ENCODE assay signal across 9 mouse cellular contexts in the genomic region with DNA sequence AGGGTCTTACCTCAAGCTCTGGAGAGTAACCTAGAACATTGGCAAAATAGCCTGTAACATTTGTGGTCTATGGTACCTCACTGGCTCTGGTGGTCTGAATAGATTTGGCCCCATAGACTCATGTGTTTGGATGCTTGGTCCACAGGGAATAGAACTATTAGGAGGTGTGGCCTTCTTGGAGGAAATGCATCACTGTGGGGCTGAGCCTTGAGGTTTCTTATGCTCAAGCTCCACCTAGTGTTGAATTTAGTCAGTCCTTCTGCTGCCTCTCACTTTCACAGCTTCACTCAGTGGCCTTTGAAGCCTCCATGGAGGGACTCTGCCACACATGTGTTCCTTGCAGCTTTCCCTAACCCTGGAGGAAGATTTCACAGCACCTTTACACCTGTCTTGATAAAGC.
A peak's percentile ranks its signal among the peaks of the same experiment; 100 is the strongest.
DNase-seq lines count a peak whose midpoint lies in the region; ATAC-seq and TF ChIP-seq lines count a peak whose summit lies in the region.
"Had no signal": no experiment of that assay in that cellular context is flagged by ENCODE, and none has a peak within 500 bp of the region (broad histone marks: within the 10 kb centered on the region; RNA-seq: fewer than 3 reads in every experiment).

No protein-coding gene starts in this region.

- no peak for TF ChIP-seq CTCF in lung, adult 2 months (IDR thresholded peaks at IDR 0.05; ENCODE audit: insufficient read depth, low read length)

- H3K4me1 ChIP-seq in lung, embryonic 15.5 days, result no peaks in the 10 kb centered on the region
- no peaks in the 10 kb centered on the region for H3K4me1 ChIP-seq in lung, adult 2 months (ENCODE audit: control insufficient read depth, insufficient read depth, low read length)

- no peak overlapping the region for H3K4me2 ChIP-seq in lung, embryonic 15.5 days

- H3K9ac ChIP-seq in lung, embryonic 15.5 days, result no peak overlapping the region

- no peak for TF ChIP-seq POLR2A in lung, adult 2 months (IDR thresholded peaks at IDR 0.05; ENCODE audit: borderline replicate concordance, extremely low read depth, low read depth, low read length)

- H3K36me3 ChIP-seq in lung, embryonic 15.5 days, result no peaks in the 10 kb centered on the region

- H3K27ac ChIP-seq in lung, embryonic 15.5 days, result no peak overlapping the region

- peak; percentile 31; the same call in 1 of the 2 replicates for ATAC-seq in lung, embryonic 15.5 days (ENCODE audit: borderline replicate concordance, extremely low read depth, low FRiP score, low TSS enrichment)
- ATAC-seq in monocyte, adult 5-6 weeks (replicated peaks; ENCODE audit: insufficient number of reproducible peaks, low FRiP score, low TSS enrichment, poor library complexity, severe bottlenecking), result peak; percentile 56; the same call in 1 of the 2 replicates

- no peak for DNase-seq in lung, adult 2 months
- peak; percentile 47 for DNase-seq in R1 (ENCODE audit: low read depth, low spot score)
- peak; percentile 26 for DNase-seq in forelimb bud, embryonic 11.5 days (ENCODE audit: low read depth, low spot score)
- DNase-seq in urinary bladder, postnatal 25 days (ENCODE audit: low spot score), result no peak
- no peak for DNase-seq in right cerebral cortex, postnatal 25 days
- DNase-seq in gastrocnemius, postnatal 25 days, result no peak
- DNase-seq: heart, postnatal 4 days had no signal

- no peaks in the 10 kb centered on the region for H3K27me3 ChIP-seq in lung, embryonic 15.5 days

- no peaks in the 10 kb centered on the region for H3K9me3 ChIP-seq in lung, embryonic 15.5 days

- H3K4me3 ChIP-seq in lung, embryonic 15.5 days, result no peak overlapping the region
- H3K4me3 ChIP-seq in lung, adult 2 months (replicated peaks; ENCODE audit: extremely low read depth, low read depth, low read length), result no peak overlapping the region

Comparison
In these comparisons a context has a peak if more than half of its experiments do, and no peak if none do; other contexts are left out.
1. DNase-seq: peak in R1 (single experiment) and forelimb bud, embryonic 11.5 days (single experiment); none in lung, adult 2 months (single experiment), urinary bladder, postnatal 25 days (single experiment), right cerebral cortex, postnatal 25 days (single experiment) and gastrocnemius, postnatal 25 days (single experiment).